Mouse (Mus musculus): ENCODE measurements at regions not wholly inside any gene's neighbourhood (a gene's known extent, or its start where the extent isn't known, plus 50 kb on each side); places are given as distances from the start of the nearest gene placed in this dataset.

DNA sequence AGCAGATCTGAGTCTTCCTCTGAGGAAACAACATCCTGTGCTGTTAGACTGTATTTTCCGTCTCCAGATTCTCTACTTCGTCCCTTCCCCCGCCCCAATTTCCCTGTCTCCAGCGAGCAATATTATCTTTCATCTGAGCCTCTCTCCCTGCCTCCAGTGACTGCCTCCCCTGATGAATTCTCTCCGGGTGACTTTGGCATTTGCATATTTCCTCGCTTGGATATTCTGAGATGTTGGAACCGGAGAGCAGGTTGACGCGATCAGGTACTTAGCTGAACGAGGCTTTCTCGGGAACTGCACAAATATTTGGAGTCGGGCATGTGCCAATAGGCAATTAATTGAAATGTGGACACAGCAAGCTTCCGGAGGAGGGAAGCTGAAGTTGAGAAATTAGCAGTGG, 323.8 kb upstream of the 4930535I16Rik start:
- DNase-seq (ENCODE audit: low spot score): no peak

DNA sequence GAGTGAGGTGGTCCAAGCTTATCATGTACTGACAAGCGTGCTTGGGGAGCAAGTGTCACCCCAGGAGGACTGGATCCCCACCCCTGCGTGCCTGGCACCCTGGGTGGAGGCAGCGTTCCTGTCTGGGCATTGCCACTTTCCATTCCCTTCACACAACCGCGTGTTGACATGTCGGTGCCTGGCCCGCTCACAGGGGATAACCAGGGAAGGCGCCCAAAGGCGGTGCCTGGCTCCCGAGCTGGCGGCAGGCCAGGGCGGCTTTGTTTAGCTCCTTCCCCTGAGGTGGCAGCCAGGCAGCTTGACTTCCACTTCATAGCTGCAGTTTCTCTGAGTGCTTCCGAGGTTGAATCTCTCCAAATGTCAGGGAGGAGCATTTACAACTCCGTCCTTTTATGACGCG, 318.7 kb upstream of the 4930535I16Rik start:
- DNase-seq (ENCODE audit: low spot score): peak; percentile 37

DNA sequence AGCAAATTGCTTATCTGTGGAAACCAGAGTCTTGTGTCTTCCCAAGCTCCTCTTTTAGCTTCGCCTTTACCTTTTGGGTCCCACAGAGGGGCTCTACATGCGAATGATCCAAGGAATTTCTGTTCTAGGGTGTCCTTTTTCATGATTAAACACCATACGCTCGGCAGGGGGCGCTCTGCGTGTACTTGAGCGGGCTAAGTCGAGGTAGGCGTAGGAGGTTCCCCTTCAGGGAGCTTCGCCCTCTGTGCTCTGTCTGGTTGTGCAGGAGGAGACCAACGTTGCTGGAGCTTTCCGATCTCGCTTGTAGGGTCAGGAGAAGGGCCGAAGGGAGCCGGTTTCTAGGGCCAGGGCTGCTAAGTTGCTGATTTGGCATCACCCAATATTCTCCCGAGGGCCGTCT, 310.7 kb upstream of the 4930535I16Rik start:
- peak; percentile 49 for DNase-seq (ENCODE audit: low spot score)

DNA sequence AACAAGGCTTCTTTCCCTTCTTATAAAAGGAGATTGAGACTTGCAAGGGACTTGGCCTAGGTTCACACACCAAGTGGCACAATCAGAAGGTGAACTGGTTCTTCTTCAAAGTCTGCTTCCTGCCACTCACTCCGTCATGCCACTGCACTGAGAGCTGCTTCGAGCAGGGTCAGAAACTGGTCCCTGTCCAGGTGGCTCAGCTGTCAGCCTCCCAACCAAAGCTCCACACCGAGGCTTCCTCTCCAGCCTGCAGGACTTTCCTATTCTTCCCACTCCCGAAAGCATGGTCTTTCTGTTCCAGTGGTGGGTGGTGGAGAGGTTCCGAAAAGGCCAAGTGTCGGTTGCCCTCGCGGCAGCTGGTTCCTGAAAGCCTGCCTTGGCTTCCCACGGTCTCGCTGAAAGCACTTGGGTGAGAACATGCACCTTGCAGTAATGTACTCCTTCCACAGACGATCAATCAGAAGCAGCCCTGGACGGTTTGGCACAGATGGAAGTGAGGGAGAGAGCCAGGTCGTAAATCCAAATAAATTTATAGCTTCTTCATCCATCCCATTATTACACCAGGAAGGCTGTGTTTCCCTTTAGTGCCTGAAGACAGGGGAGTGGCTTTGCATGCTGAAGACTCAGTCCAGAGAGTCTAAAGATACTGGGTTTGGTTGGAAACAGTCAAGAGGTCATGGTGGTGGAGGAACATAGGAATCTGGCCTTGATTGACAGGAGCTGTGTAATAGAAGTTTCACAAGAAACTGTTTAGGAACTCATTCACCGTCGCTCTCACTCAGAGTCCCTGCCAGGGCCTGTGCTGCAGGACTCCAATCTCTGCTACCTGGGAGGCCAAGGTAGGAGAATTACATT, 306.1 kb upstream of the 4930535I16Rik start:
- no peak for DNase-seq (ENCODE audit: low spot score)

DNA sequence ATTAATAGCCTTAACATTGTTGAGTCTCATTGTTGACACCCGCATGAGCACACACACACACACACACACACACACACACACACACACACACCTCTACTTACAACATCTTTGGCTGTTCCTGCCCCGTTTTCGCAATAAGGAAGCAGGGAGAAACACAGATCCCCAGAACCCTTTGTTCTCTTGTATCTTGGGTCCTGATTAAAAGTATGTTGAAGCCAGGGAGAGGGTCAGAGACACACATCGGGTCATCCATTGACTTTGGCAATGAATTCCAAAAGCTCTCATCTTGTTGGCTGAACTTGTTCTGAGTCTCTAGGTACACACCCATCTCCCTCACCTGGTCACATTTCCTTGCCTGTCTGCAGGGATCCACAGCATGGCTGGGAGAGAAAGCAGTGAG, 303.9 kb upstream of the 4930535I16Rik start:
- no peak for DNase-seq (ENCODE audit: low spot score)

DNA sequence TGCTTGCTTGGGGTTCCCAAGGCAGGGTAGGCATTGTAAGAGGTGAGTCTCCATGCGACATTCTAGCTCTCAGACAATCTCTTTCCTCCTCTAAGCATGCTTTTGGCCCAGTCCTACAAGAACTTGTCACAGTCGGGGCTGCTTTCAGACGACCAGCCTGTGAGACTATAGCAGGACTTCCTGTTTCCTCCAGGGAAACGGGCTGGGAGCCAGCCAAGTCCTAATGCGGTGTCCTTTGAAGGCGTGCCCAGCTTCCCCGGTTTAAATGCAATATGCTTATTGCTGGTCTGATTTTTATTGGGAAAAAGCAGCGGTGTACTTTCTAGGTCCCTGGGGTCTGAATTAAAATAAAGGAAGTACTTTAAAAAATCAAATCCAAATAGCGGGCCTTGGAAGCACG, 299.4 kb upstream of the 4930535I16Rik start:
- DNase-seq (ENCODE audit: low spot score): peak; percentile 20

DNA sequence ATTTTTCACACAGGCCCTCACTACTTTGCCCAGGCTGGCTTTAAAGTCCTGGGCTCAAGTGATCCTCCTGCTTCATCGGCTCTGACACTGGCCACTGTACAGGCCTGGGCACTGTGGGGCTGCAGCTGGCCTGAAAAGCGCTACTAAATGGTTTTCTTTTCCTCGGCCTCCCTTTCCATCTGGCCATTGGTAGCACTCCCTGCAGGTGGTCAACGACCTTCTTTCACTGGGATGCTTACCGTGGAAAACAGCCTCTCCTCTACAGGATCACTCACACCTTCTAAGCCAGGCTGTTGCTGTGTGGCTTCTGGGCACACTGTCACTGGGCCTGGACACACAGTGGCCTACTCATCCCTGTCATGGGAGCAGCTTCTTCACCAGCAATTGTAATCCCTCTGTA, 298.5 kb upstream of the 4930535I16Rik start:
- DNase-seq (ENCODE audit: low spot score): no peak

DNA sequence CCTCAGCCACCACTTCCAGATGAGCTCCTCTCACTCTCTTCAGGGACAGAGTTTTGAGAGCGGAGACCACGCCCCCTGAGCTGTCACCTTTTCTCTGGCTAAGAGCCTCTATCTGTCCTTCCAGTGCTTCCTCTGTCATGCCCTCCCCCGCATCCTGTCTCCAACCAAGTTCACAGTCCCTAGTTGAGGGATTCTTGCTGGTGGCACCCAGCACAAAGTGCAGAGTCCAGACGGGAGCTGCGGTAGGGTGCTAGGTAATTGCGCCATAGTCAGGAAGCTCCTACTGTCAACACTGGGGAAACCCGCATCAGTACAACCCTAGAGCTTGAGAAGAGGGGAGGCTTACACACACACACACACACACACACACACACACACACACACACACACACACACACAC, 297.3 kb upstream of the 4930535I16Rik start:
- DNase-seq (ENCODE audit: low spot score): no peak

DNA sequence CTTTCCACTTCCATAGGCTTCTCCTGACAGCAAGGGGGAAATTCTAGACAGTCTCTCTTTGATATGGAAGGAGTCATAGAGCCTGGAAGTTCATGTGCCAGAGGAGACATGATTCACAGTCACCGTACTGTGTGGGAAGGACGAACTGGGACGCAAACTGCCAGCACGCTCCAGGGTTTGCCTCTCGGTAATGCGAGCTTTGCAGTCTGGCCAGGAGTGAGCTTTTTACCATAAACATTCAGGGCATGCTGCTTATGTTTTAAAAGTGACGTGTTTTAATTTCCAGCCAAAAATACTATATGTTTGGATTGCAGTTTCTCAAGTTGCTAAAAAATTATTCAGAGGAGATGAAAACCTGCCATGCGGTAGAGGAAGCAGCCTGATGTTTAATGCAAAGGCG, 292.3 kb upstream of the 4930535I16Rik start:
- no peak for DNase-seq (ENCODE audit: low spot score)

DNA sequence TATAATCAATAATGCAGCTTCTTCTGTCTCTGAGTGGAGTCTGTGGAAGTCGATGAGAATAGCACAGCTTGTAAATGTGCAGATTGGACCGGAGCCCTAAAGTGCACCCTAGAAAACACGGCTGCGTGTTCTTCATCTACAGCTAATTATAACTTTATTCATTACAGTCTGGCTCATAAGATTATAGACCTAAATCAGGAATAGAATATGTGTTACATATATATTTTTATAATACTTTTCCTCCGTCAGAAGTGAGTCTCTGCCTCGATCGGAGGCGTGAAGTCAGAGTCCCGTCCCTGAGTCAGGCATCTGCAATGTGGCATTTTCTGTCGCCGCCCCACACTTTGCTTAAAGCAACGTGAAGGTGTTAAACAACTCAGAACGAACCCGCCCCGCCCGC, 288.7 kb upstream of the 4930535I16Rik start:
- DNase-seq (ENCODE audit: low spot score): no peak

DNA sequence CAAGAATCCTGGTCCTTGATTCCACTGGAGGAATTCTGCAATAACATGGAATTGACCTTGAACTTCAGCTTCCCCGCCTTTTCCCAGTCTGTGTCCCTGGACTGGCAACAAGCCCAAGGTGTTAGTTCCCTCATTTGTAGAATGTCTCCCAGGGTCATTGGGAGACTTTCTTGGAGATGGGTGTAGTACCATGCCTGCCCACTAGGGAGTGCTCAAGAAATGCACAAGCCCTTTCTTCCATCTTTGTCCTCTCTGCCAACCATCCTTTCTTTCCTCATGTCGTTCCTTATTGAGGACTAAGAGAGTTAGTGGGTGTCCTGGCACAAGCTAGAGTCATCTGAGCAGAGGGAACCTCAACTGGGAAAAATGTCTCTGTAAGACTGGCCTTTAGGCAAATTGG, 285.9 kb upstream of the 4930535I16Rik start:
- DNase-seq (ENCODE audit: low spot score): no peak

DNA sequence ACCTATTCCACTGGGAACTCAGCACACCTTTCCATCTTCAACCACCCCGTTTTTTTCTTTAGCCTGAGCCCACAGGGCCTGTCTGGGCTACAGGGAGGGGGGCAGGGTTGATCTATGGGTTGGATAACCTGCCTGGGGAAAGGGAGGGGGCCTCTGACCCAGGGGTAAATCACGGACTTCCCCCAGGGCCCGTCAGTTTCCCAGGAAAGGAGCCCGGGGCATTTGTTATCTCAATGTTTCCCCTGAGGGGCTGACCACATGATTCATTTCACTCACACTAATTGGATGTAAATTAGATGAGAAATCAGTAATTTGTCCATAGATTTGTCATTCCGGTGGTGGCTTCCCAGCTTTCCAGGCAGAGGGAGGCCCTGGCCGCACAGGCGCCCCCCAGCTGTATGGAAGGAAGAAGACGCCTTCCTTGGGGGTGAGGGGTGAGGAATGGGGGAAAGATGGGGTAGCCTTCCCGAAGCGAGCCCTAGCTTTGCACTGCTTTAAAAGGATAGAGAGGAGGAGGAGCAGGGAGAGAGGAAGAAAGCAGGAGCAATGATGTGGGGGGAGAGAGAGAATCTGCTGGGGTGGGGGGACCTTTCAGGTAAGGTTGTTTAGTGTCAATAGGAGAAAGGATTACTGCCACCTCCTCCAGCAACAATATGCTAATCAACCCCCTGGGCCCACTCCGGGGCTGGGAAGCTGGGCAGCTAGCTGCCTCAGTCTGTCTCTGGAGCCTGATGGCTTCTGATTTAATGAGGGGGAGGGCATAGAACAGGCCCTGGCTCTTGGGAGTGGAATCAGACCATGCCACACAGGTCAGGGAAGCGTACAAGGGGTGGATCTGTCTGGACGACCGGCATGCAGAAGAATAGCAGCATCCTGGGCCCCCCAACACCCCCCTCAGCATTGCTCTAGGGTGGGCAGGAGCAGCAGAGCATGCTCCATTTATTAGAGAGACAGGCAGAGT, 282.3 kb upstream of the 4930535I16Rik start:
- DNase-seq (ENCODE audit: low spot score): no peak

DNA sequence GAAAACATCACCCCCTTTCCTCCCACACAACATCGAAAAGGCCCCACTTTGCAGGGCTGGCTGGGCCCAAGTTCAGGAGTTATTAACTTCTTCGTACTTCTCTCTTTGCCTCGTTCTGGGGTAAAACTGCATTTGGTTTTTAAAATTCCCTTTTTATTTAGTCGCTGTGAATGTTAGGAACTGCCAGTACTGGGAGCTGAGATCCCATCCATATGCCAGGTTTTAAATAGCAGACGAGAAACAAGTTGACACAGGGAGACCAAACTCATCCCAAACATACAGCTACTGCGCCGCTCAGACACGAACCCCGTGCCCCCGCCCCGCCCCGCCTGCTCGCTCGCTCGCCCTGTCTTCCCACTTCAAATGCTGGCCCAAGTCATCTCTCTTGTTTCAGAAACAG, 281.0 kb upstream of the 4930535I16Rik start:
- no peak for DNase-seq (ENCODE audit: low spot score)

DNA sequence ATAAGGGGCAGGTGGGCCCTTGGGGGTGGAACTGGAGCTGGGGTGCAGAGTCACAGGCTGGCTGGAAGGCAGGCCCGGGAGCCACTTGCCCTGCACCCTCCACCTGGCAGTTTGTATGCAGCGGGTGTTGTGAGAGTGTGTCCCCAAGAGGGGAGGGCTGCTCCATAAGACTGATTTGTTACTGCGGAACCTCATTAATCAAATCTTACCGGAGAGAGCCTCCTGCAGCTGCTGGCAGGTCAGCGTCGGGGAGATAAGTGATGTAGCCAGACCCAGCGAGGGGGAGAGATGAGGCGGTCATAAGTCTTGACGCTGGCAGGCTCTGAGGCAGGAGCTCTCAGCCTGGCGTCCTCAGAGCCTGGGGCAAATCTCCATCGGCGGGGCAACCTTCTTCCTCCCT, 278.9 kb upstream of the 4930535I16Rik start:
- no peak for DNase-seq (ENCODE audit: low spot score)

DNA sequence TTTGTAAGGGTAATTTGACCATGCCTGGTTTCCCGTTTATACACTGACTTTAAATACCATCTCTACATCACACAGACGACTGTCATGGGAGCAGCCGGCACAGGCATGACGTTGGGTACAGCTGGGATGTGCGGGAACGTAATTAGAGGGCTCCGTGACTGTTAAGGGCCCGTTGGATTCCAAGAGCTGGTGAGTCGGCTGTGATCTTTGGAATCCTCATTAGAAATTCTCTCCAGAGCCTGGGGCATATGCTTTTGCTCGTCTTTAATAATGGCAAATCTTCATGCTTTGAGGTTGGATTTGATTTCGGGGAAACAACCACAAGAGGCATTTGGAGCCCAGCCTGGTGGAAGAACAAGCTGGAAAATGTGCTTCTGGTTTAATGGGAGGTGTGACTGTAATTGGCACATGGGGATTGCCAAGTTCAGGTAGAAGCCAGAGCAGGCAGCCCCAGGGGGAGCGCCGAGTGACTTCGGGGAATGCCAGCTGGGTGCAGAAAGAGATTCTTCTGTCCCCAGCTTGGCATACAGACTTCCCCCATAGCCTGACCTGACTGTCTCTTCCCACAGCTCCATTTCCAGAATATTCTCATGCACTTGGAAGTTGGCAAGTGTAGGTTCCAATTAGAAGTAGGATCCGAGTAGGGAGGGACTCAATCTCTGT, 275.4 kb upstream of the 4930535I16Rik start:
- no peak for DNase-seq (ENCODE audit: low spot score)

DNA sequence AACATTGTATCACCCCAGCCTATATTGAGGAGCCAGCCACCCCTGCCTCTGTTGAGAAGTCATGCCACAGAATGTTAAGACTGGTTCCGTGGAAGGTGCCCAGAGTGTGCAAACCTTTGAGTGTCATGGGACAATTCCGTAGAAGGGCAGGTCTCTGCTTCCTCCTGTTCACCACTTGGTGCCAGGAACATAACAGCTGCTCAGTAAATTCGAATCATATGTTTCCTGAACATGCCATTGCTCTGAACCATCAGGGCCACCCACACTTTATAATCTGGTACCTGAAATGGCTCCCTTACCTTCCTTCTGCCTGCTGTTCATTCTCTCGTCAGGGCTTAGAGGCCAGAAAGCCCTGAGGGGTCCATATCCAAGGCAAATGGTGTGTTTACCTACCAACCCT, 273.0 kb upstream of the 4930535I16Rik start:
- DNase-seq (ENCODE audit: low spot score): no peak

DNA sequence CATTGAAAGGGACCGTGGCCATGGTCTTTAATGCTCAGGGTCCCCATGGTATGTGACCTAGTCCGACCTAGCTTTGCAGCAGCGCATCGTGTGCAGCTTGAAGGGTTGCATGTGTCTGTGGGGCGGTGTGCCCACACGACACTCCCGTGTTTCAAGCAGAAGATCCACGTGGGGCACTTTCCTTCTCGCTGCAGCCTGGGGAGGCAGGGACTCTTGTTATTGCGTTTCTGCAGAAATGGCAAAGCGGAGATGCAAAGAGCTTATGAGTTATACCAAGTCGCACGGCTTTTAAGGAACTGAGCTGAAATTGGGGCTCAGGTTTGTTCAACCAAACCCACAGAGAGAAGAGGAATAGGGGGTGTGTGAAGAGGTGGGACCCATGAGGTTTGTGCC, 272.2 kb upstream of the 4930535I16Rik start:
- DNase-seq (ENCODE audit: low spot score): no peak

DNA sequence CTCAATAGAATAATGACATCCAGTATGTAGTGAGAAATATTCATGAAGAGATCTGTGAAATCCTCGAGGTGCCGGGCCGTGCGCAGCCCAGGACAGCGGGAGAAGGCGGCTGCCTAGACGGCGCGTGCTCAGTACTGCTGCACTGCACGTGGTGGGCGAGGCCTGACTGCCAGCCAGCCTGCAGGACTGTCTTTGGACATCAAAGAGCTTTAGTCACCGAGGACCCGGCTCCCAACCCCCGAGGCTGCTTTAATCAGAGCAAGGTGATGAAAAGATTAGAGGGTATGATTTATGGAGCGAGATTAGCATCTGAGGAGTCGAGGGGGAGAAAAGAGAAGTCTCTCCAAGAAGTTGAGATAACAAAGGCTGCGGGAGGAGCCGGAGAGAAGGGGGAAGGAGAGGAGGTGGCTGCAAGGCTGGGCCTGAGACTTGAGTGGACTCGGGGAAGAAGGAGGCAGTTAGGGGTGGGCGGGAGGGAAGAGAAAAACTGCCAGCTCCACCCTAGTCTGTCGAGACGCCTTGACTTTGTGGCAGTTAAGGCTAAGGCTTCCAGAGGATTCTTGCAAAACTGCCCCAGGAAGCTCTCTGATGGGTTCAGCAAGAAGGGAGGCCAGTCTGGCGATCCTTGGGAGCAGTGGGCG, 271.6 kb upstream of the 4930535I16Rik start:
- peak; percentile 5 for DNase-seq (ENCODE audit: low spot score)

DNA sequence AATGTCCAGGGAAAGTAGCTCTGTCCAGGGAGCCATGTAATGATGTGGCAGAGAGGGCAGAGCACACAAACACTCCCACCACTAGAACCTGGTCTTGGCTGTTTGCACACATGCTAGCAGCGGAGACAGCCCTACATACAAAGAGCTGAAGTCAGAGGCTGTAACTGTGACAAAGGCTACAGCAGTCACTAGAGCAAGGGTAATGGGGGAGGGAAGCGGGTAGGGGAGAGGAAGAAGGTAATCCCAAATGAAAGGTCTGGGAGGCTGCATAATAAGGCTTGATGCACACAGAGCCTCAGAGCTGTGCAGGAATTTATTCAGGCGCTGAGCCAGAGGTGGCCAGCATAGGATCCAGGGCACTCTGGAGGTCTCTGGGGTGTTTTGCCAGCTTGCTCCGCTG, 269.3 kb upstream of the 4930535I16Rik start:
- DNase-seq (ENCODE audit: low spot score): no peak

DNA sequence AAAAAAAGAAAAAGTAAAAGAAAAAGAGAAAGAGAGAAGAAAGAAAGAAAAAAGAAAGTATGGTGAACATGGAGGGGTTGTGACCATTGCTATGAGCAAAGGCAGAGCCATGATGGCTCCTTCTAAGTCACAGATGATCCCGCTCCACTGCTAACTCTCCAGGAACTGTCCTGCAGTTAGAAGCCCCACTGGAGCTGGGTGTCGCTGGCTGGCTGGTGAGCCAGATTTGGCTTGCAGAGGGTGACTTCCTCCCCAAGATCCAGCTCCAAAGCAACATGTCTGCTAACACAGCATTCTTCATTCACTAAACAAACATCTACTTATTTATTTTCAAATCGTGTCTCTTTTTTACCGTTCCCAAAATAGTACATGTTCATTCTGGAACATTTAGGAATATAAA, 263.5 kb upstream of the 4930535I16Rik start:
- no peak for DNase-seq (ENCODE audit: low spot score)

DNA sequence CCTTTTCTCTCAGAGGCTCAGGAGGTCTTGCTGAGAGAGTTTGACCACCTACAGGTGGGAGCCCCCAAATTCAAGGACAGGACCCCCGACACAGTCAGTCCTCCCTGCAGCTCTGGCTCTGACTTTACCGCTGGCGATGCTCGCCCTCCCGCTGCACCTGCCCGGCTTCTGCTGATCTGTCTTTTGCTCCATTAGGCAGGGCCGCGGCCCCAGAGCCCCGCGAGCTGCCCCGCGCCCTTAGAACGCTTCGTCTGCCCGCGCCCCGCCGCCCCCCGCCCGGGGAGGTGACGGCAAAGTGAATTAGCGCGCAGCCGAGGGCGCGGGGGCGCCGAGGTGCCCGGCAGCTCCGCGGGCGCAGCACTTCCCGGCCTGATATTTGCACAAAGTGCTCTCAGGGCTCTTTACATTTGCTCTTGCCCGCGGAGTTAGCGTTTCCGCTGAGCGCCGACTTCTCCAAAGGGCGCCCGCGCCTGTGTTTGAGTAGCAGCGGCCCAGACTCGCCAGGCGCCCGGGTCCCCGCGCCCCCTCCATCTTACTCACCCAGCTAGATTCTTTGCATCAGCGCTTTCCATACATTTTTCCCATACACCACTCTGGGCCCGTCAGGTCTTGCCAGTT, 260.7 kb upstream of the 4930535I16Rik start:
- DNase-seq (ENCODE audit: low spot score): no peak

DNA sequence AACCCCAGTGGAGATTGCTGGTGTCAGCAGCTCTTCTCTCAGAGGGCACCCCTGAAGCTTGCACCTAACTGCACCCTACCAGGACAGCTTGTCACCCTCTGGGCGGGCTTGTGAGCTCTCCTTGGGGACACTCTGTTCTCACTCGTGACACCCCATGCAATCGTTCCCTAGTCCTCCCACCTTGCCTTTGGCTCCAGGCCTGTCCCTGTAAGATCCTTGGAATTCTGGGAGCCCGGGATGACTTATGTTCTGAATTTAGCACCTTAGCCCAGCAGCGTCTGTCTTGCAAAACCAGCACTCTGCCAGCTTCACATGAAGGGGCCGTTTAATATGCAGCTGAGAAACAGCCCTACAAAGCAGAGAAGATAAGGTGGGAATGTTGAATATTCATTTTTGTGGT, 257.7 kb upstream of the 4930535I16Rik start:
- DNase-seq (ENCODE audit: low spot score): no peak
